Mouse (Mus musculus) forebrain, postnatal 0 days (tissue): ENCODE measurements around the gene Rnf144b. TPM values are rescaled to one million over a fixed set of nuclear protein-coding genes. Genes with fewer than 3 reads are reported as not detected.

Source experiments
- ATAC-seq: fragments of 200-750 bp; cut with Nextera tagmentation; 2 replicates; pipeline ENCODE4 v1.8.0; 2017; ENCODE audit warnings: mild to moderate bottlenecking, moderate library complexity
- DNase-seq: peaks from one replicate; pipeline ENCODE4 v3.0.0-alpha.2; 2015
- H3K27ac ChIP-seq: fragments of 300-500 bp; sonication (generic); 2 replicates; pipeline ENCODE4 v1.5.1; 2014; ENCODE audit warnings: low read depth, mild to moderate bottlenecking, antibody characterized with exemption, low read length, moderate library complexity, mixed read lengths
- H3K27me3 ChIP-seq: fragments of 300-500 bp; sonication (generic); 2 replicates; pipeline ENCODE4 v1.6.1; 2014; ENCODE audit warnings: mild to moderate bottlenecking, low read length, mixed read lengths; ENCODE audit not compliant: insufficient read depth
- H3K36me3 ChIP-seq: fragments of 300-500 bp; sonication (generic); 2 replicates; pipeline ENCODE4 v1.6.1; 2014; ENCODE audit warnings: mild to moderate bottlenecking, moderate library complexity; ENCODE audit not compliant: insufficient read depth
- H3K4me1 ChIP-seq: fragments of 300-500 bp; sonication (generic); 2 replicates; pipeline ENCODE4 v1.6.1; 2014; ENCODE audit warnings: antibody characterized with exemption; ENCODE audit not compliant: insufficient read depth
- H3K4me2 ChIP-seq: fragments of 300-500 bp; sonication (generic); 2 replicates; pipeline ENCODE4 v1.6.1; 2014; ENCODE audit warnings: low read depth, mild to moderate bottlenecking, moderate library complexity
- H3K4me3 ChIP-seq: fragments of 300-500 bp; sonication (generic); 2 replicates; pipeline ENCODE4 v1.5.1; 2014; ENCODE audit warnings: low read depth, low read length, mixed read lengths
- H3K9ac ChIP-seq: fragments of 300-500 bp; sonication (generic); 2 replicates; pipeline ENCODE4 v1.6.1; 2014; ENCODE audit warnings: mild to moderate bottlenecking
- H3K9me3 ChIP-seq: fragments of 300-500 bp; sonication (generic); 2 replicates; pipeline ENCODE4 v1.6.1; 2016; ENCODE audit warnings: low read length
- CTCF ChIP-seq: sonication (generic); IDR thresholded peaks from 2 replicates; pipeline ENCODE4 v1.5.1; 2016; ENCODE audit warnings: antibody characterized with exemption, control low read depth, low read depth
- WGBS: fragments of 180-500 bp; shearing (Covaris S2); extraction: QIAGEN DNeasy Blood & Tissue Kit; methylation state at CpG from one replicate; pipeline ENCODE4 v1.1.7; 2014; 5-methylcytosine and 5-hydroxymethylcytosine counted together
- polyA plus RNA-seq: library from polyadenylated mRNA; unstranded; fragments of >200 nt; fragmentation: Nextera tagmentation; extraction: Ambion mirVana; gene quantifications from 2 replicates; pipeline ENCODE4 v1.2.1, GENCODE M21; 2015
- total RNA-seq: library from RNA; depleted of rRNA; stranded (reverse); fragments of >200 nt; gene quantifications from 2 replicates; pipeline ENCODE4 v1.2.3, GENCODE M21; 2014

Gene Rnf144b
- total and polyA plus RNA-seq, 2 experiments from 2014 or later, result 1.5 to 4.0 TPM

DNA sequence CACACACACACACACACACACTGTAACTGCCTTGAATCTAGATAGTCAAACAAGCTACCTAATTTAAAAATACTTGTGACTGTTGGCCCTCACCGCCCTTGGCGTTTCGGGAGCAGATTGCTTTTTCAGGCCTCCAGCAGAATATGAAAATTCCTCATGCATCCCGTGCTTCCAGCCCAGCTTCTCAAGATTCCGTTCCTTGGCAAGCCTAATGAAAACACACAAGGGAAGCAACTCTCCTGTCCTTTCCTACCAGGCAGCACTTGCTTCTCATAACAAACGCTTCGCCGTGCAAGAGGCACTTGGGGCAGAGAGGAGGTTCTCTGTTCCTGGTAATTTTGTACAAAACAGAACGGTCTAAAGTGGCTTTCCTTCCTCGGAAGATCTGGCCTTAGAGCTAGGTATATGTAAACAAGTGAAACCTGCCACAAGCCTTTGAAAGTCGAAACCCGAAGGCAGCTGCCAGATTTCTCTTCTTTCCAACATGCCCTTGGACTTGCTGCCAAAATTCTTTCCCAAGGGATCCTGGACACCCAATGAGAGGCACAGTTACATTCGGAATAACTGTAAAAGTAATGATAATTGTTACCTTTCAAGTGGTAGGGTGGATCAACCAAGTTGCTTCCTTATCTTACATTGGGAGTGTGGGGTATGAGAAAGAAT lies 79.6 kb downstream of the Rnf144b start:
- Histone ChIP-seq H3K27ac (no peak overlapping the region), H3K4me2 (no peak overlapping the region), H3K9me3 (0 out of 2 replicates have a peak, but pooled peaks cover 6% of the 10 kb centered on the region), H3K36me3 (no peaks in the 10 kb centered on the region), H3K9ac (no peak overlapping the region), H3K4me3 (no peak overlapping the region), H3K4me1 (no peaks in the 10 kb centered on the region), H3K27me3 (no peaks in the 10 kb centered on the region)
- DNase-seq (no peak), ATAC-seq (no peak)
- 50% methylated on average over 13 of the region's 13 CpGs for WGBS
- TF ChIP-seq CTCF, result no peak

DNA sequence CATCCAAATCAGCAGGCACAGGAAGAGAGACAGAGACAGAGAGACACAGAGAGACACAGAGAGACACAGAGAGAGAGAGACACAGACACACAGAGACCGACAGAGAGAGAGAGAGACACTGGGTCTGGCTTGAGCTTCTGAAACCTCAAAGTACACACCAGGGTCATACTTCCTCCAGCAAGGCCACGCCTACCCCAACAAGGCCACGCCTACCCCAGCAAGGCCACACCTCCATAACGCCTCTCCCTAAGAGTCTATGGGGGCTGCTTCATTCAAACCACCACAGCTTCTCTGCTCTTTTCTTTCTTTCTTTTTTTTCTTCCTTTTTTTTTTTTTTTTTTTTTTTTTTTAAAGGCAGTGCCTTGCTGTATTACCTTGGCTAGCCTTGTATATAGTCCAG lies 88.0 kb downstream of the Rnf144b start:
- WGBS, result 80% methylated on average over 4 of the region's 4 CpGs
- H3K4me1 ChIP-seq, result no peaks in the 10 kb centered on the region
- H3K9ac ChIP-seq, result no peak overlapping the region
- no peaks in the 10 kb centered on the region for H3K36me3 ChIP-seq
- DNase-seq (no peak), ATAC-seq (no peak)
- 0 out of 2 replicates have a peak, but pooled peaks cover 6% of the 10 kb centered on the region for H3K9me3 ChIP-seq
- TF ChIP-seq CTCF, result no peak
- H3K27ac ChIP-seq, result no peak overlapping the region
- no peak overlapping the region for H3K4me2 ChIP-seq
- no peaks in the 10 kb centered on the region for H3K27me3 ChIP-seq
- H3K4me3 ChIP-seq, result no peak overlapping the region

DNA sequence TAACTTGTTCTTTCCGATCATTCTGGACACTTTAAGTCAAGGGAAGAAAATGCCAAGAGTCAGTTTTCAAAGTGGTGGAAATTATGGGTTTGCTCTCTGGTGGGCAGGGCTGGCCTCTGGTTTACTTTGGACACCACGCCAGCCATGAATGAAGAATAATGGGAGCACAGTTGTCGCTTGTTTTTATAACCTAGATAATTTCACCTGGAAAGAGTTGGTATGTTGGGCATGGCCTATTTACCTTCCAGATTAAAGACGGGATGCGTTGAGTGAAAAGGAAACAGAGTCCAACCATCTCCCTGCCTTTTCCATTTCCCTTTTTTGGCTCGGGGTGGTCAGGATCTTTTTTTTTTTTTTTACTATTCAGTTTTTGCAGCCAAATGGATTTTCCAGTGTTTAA lies 88.5 kb downstream of the Rnf144b start:
- 0 out of 2 replicates have a peak, but pooled peaks cover 6% of the 10 kb centered on the region for H3K9me3 ChIP-seq
- no peaks in the 10 kb centered on the region for H3K36me3 ChIP-seq
- DNase-seq, result no peak
- no peak for TF ChIP-seq CTCF
- H3K27me3 ChIP-seq, result no peaks in the 10 kb centered on the region
- WGBS, result 89% methylated on average over 6 of the region's 6 CpGs
- H3K9ac ChIP-seq, result no peak overlapping the region
- H3K4me2 ChIP-seq, result no peak overlapping the region
- H3K4me1 ChIP-seq, result no peaks in the 10 kb centered on the region
- no peak overlapping the region for H3K4me3 ChIP-seq
- no peak for ATAC-seq
- no peak overlapping the region for H3K27ac ChIP-seq

DNA sequence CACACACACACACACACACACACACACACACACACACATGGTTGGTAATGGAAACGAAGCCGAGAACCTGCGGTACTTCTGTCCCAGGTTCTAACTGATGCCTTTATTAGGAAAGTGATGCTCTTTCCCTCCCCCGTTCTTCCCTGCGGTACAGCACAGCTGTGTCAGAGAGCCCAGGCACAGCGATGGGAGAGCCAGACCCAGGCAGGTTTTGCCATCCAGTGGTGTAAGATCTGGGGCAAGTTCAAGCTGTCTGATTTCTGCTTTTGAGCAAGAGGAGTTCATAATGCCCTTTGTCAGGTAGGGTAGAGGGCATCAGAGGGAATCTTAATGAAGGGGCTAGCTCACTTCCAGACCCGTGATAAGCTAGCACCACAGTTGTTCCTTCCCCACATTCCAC lies 89.1 kb downstream of the Rnf144b start:
- Histone ChIP-seq H3K27me3 (no peaks in the 10 kb centered on the region), H3K9me3 (0 out of 2 replicates have a peak, but pooled peaks cover 4% of the 10 kb centered on the region), H3K9ac (no peak overlapping the region), H3K4me3 (no peak overlapping the region), H3K4me2 (no peak overlapping the region), H3K36me3 (no peaks in the 10 kb centered on the region), H3K4me1 (no peaks in the 10 kb centered on the region), H3K27ac (no peak overlapping the region)
- ATAC-seq (no peak), DNase-seq (no peak)
- TF ChIP-seq CTCF, result no peak
- WGBS, result 95% methylated on average over 7 of the region's 7 CpGs

DNA sequence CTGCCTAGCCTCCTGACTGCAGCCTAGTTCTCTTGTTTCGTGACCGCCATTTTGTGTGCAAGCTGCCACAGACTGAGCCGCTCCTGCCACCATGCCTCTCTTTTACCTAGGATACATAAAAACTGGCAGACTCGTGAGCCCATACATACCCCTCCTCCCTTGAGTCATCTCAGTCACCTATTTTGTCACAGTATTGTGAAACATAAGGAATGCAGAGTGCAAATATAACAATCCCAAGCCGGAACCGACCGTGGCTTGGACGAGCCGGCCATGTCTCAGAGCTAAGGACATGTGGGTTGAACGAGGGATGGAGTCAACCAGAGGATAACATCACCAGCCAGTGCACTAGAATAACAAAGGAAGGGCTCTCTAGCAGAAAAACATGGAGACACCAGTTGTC lies 91.4 kb downstream of the Rnf144b start:
- TF ChIP-seq CTCF, result no peak
- Histone ChIP-seq H3K36me3 (no peaks in the 10 kb centered on the region), H3K27me3 (no peaks in the 10 kb centered on the region), H3K4me3 (no peak overlapping the region), H3K4me1 (no peaks in the 10 kb centered on the region), H3K27ac (no peak overlapping the region), H3K9me3 (no peaks in the 10 kb centered on the region), H3K4me2 (no peak overlapping the region), H3K9ac (no peak overlapping the region)
- WGBS, result 95% methylated on average over 10 of the region's 10 CpGs
- ATAC-seq, result no peak
- DNase-seq, result no peak

DNA sequence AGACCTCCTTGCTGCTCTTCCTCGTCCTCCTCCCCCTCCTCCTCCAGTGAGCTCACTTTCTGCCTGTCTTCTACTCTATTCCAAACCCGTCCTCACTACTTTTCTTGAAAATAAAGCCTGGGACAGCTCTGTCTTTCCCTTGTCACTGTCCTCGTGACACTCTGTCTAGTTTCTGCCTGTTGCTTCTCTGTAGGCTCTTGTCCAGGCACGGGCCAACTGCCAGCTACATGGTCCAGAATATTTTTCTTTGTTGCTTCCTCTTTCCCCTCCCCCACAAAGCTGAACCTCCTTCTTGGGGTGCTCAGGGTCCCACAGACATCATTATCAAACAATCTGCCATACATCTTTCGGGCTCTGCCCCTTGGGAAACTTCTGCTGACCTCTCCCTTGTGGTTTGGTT lies 92.4 kb downstream of the Rnf144b start:
- no peak for ATAC-seq
- H3K9ac ChIP-seq, result no peak overlapping the region
- H3K27ac ChIP-seq, result no peak overlapping the region
- H3K9me3 ChIP-seq, result no peaks in the 10 kb centered on the region
- no peaks in the 10 kb centered on the region for H3K36me3 ChIP-seq
- WGBS, result 76% methylated on average over 5 of the region's 5 CpGs
- DNase-seq, result no peak
- H3K4me3 ChIP-seq, result no peak overlapping the region
- no peak overlapping the region for H3K4me2 ChIP-seq
- no peaks in the 10 kb centered on the region for H3K27me3 ChIP-seq
- no peaks in the 10 kb centered on the region for H3K4me1 ChIP-seq
- TF ChIP-seq CTCF, result no peak

DNA sequence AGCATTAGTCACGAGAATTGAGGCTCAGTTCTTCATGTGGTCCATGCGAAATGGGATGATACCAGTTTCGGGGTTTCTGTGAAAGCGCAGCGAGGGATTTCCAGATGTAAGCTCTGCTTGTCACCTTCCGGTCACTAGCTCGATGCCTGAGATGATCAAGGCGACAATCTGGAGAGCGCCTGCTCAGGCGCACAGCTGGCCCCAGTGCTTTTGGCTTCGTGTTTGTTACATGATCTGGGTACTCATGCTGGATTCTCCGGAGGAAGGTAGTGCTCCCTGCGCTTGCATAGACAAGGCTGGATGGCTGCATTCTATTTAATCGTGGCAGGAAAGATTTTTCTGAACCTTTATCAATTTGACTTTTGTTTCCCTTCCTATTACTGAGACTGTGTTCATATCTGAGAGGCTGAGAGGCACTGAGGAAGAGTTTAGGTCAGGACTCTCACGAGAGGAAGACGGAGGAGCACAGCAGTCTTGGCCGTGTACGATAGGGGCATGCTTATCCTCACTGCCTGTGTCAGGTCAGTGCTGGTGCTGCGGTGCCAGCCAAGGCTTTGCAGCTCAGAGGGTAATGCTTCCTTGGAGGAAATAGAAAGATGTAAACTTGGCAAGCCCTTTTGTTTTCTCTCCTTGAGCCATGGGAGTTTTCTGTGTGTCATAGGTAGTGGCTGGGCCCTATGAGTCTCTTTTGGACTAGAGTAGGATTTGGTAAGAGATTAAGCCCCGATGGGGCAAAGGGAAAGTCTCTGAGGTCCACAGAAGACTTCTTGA lies 93.5 kb downstream of the Rnf144b start:
- ATAC-seq (no peak), DNase-seq (no peak)
- no peak overlapping the region for H3K4me3 ChIP-seq
- H3K9me3 ChIP-seq, result no peaks in the 10 kb centered on the region
- H3K4me2 ChIP-seq, result no peak overlapping the region
- WGBS, result 88% methylated on average over 20 of the region's 20 CpGs
- H3K36me3 ChIP-seq, result no peaks in the 10 kb centered on the region
- H3K4me1 ChIP-seq, result no peaks in the 10 kb centered on the region
- H3K9ac ChIP-seq, result no peak overlapping the region
- no peak overlapping the region for H3K27ac ChIP-seq
- no peaks in the 10 kb centered on the region for H3K27me3 ChIP-seq
- TF ChIP-seq CTCF, result no peak
